In the genomic region with DNA sequence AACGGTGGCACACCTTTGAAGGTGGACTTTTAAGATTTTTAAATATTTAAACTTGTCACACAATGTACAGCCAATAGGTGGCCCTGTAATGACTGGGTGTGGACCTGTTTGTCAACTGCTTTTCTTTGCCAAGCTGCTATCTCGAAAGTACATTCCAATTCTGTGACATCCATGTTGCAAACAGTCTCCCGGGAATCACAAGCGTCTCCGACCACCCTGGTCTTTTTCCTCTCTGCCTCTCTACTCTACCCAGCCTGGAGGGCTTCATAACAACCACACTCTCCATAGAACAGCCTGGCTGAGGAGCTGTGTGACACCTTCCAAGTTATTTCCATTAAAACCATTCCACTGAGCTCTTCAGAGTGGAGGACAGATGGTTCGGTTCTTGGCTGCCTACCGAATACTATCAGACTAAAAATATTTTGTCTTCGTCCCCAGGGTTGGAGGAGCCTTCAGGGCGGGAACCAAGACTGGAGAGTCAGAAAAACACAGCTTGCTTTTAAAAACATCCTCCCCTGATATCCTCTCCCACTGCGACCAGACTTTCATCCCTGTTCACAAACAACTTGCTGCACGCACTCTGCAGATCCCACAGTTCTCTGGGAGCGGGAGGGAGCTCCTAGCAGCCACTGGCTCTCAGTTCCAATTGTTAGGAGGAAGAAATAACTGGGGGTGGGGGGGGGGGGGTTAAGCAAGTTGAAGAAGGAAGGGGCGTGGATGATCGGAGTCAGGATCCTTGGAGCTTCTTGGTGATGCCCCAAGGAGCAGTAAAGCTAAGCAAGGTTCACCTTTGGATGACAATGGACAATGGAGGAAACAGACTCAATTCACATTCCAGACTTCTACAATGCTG, we compare ENCODE assay signal across 9 mouse cellular contexts.
DNase-seq lines count a peak whose midpoint lies in the region; ATAC-seq and TF ChIP-seq lines count a peak whose summit lies in the region.
"Had no signal": no experiment of that assay in that cellular context is flagged by ENCODE, and none has a peak within 500 bp of the region (broad histone marks: within the 10 kb centered on the region; RNA-seq: fewer than 3 reads in every experiment).

No protein-coding gene starts in this region.

- peak overlapping the region; percentile 15; the same call in 1 of the 2 replicates for H3K27ac ChIP-seq in thymus, adult 2 months (ENCODE audit: control insufficient read depth, insufficient read depth, low read length)
- H3K27ac ChIP-seq in heart, embryonic 12.5 days (ENCODE audit: poor library complexity, severe bottlenecking), result peak overlapping the region; percentile 80
- peak overlapping the region; percentile 73 for H3K27ac ChIP-seq in olfactory bulb, adult 2 months (ENCODE audit: insufficient read depth, low read depth, low read length)
- H3K27ac ChIP-seq: embryonic facial prominence, embryonic 12.5 days had no signal

- peak overlapping the region; percentile 2; the same call in 1 of the 2 replicates for H3K4me2 ChIP-seq in heart, embryonic 12.5 days
- H3K4me2 ChIP-seq: embryonic facial prominence, embryonic 12.5 days had no signal

- DNase-seq in adrenal gland, adult 2 months, result peak; percentile 39
- no peak for DNase-seq in adrenal gland, postnatal 36 days
- DNase-seq in thymus, adult 2 months, result no peak
- DNase-seq in thymus, postnatal 10 days (ENCODE audit: low spot score in 2 of 2), result no peak
- DNase-seq in layer of hippocampus, adult 9-10 months (ENCODE audit: low spot score), result peak; percentile 40
- DNase-seq in yolk sac, embryonic 10.5 days (ENCODE audit: low spot score), result no peak

- no peaks in the 10 kb centered on the region for H3K9me3 ChIP-seq in heart, embryonic 12.5 days (replicated peaks)
- H3K9me3 ChIP-seq: embryonic facial prominence, embryonic 12.5 days had no signal

- no peak overlapping the region for H3K4me3 ChIP-seq in thymus, adult 2 months (ENCODE audit: control insufficient read depth, insufficient read depth, low read length)
- no peak overlapping the region for H3K4me3 ChIP-seq in heart, embryonic 12.5 days
- no peak overlapping the region for H3K4me3 ChIP-seq in olfactory bulb, adult 2 months (ENCODE audit: insufficient read depth, low read depth, low read length)
- H3K4me3 ChIP-seq: embryonic facial prominence, embryonic 12.5 days had no signal

- WGBS in thymus, adult 2 months, result 88% methylated on average over 14 of the region's 14 CpGs
- WGBS in heart, embryonic 12.5 days, result 30% methylated on average over 14 of the region's 14 CpGs
- 39% methylated on average over 14 of the region's 14 CpGs for WGBS in olfactory bulb, adult 2 months

- no peak overlapping the region for H3K9ac ChIP-seq in heart, embryonic 12.5 days
- H3K9ac ChIP-seq: embryonic facial prominence, embryonic 12.5 days had no signal

- H3K27me3 ChIP-seq in thymus, adult 2 months (ENCODE audit: control insufficient read depth, insufficient read depth, low read length), result no peaks in the 10 kb centered on the region
- no peaks in the 10 kb centered on the region for H3K27me3 ChIP-seq in heart, embryonic 12.5 days (replicated peaks)
- H3K27me3 ChIP-seq: embryonic facial prominence, embryonic 12.5 days had no signal

- no peak for TF ChIP-seq POLR2A in thymus, adult 2 months (IDR thresholded peaks at IDR 0.05; ENCODE audit: control insufficient read depth, extremely low read depth, insufficient read depth, low read length, poor library complexity)
- no peak for TF ChIP-seq POLR2A in olfactory bulb, adult 2 months (IDR thresholded peaks at IDR 0.05; ENCODE audit: insufficient read depth, low read depth, low read length)

- peaks cover 15% of the 10 kb centered on the region for H3K36me3 ChIP-seq in thymus, adult 2 months (ENCODE audit: control insufficient read depth, insufficient read depth, low read length)
- no peaks in the 10 kb centered on the region for H3K36me3 ChIP-seq in heart, embryonic 12.5 days
- H3K36me3 ChIP-seq: embryonic facial prominence, embryonic 12.5 days had no signal

- H3K4me1 ChIP-seq in thymus, adult 2 months (replicated peaks; ENCODE audit: control insufficient read depth, insufficient read depth, low read length), result peaks cover 20% of the 10 kb centered on the region
- H3K4me1 ChIP-seq in heart, embryonic 12.5 days (replicated peaks), result peaks cover 29% of the 10 kb centered on the region
- peaks cover 16% of the 10 kb centered on the region for H3K4me1 ChIP-seq in olfactory bulb, adult 2 months (ENCODE audit: control insufficient read depth, insufficient read depth, low read length)

- TF ChIP-seq CTCF in thymus, adult 2 months (IDR thresholded peaks at IDR 0.05; ENCODE audit: borderline replicate concordance, control insufficient read depth, extremely low read depth, insufficient read depth, low read length, poor library complexity), result no peak
- TF ChIP-seq CTCF in olfactory bulb, adult 2 months (IDR thresholded peaks at IDR 0.05; ENCODE audit: insufficient read depth, low read depth, low read length), result no peak

- peak; percentile 79 for ATAC-seq in heart, embryonic 12.5 days (ENCODE audit: insufficient number of reproducible peaks, low FRiP score)

Comparison
In these comparisons a context has a peak if more than half of its experiments do, and no peak if none do; other contexts are left out.
1. DNase-seq: peak in adrenal gland, adult 2 months (single experiment) and layer of hippocampus, adult 9-10 months (single experiment); none in adrenal gland, postnatal 36 days (0 of 2), thymus, adult 2 months (single experiment), thymus, postnatal 10 days (0 of 2) and yolk sac, embryonic 10.5 days (single experiment).
2. H3K27ac ChIP-seq: peak in every context shown above with its lines; median percentile 80 in heart, embryonic 12.5 days; 73 in olfactory bulb, adult 2 months; 15 in thymus, adult 2 months.